Mouse (Mus musculus) liver, embryonic 11.5 days (tissue): ENCODE results near the gene Ccdc194. TPM values are rescaled to one million over a fixed set of nuclear protein-coding genes. Genes with fewer than 3 reads are reported as not detected.

Experiments used
- ATAC-seq: fragments of 200-750 bp; cut with Nextera tagmentation; replicated peaks from 2 replicates; pipeline ENCODE4 v1.8.0; 2017; ENCODE audit warnings: moderate number of reproducible peaks, mild to moderate bottlenecking, moderate TSS enrichment, moderate library complexity; ENCODE audit not compliant: low FRiP score
- DNase-seq: peaks from one replicate; pipeline ENCODE4 v3.0.0-alpha.2; 2017; ENCODE audit warnings: low spot score
- H3K27ac ChIP-seq: fragments of 300-500 bp; sonication (generic); 2 replicates; pipeline ENCODE4 v1.5.1; 2014; ENCODE audit warnings: mild to moderate bottlenecking, low read depth, low read length, control low read depth
- H3K27me3 ChIP-seq: fragments of 300-500 bp; sonication (generic); replicated peaks from 2 replicates; pipeline ENCODE4 v1.6.1; 2014; ENCODE audit warnings: low read length, mixed read lengths; ENCODE audit not compliant: control insufficient read depth, insufficient read depth
- H3K36me3 ChIP-seq: fragments of 300-500 bp; sonication (generic); 2 replicates; pipeline ENCODE4 v1.6.1; 2014; ENCODE audit warnings: mild to moderate bottlenecking, low read length, moderate library complexity, mixed read lengths; ENCODE audit not compliant: control insufficient read depth, insufficient read depth
- H3K4me1 ChIP-seq: fragments of 300-500 bp; sonication (generic); replicated peaks from 2 replicates; pipeline ENCODE4 v1.6.1; 2014; ENCODE audit warnings: low read length, mixed read lengths; ENCODE audit not compliant: control insufficient read depth, insufficient read depth
- H3K4me2 ChIP-seq: fragments of 300-500 bp; sonication (generic); 2 replicates; pipeline ENCODE4 v1.6.1; 2014; ENCODE audit warnings: mild to moderate bottlenecking, control low read depth, moderate library complexity
- H3K4me3 ChIP-seq: fragments of 300-500 bp; sonication (generic); 2 replicates; pipeline ENCODE4 v1.5.1; 2014; ENCODE audit warnings: low read depth, low read length, control low read depth
- H3K9ac ChIP-seq: fragments of 300-500 bp; sonication (generic); 2 replicates; pipeline ENCODE4 v1.6.1; 2014; ENCODE audit warnings: low read depth, low read length, control low read depth
- H3K9me3 ChIP-seq: fragments of 300-500 bp; sonication (generic); 2 replicates; pipeline ENCODE4 v1.6.1; 2016; ENCODE audit warnings: low read length, inconsistent platforms, mixed read lengths; ENCODE audit not compliant: control insufficient read depth
- WGBS: fragments of 180-500 bp; shearing (Covaris S2); extraction: QIAGEN DNeasy Blood & Tissue Kit; methylation state at CpG from one replicate; pipeline ENCODE4 v1.1.7; 2014; 5-methylcytosine and 5-hydroxymethylcytosine counted together
- polyA plus RNA-seq: library from polyadenylated mRNA; unstranded; fragments of >200 nt; fragmentation: Nextera tagmentation; extraction: Ambion mirVana; gene quantifications from 2 replicates; pipeline ENCODE4 v1.2.1, GENCODE M21; 2014

Ccdc194 gene
- polyA plus RNA-seq, 1 experiment from 2014 or later = 0.44 TPM

GRCm38 (mm10) chr8:71496481-71496880 lies 29.0 kb downstream of the Ccdc194 start:
- 40% methylated on average over 11 of the region's 11 CpGs for WGBS
- H3K9me3 ChIP-seq = no peaks in the 10 kb centered on the region
- peaks cover 15% of the 10 kb centered on the region for H3K36me3 ChIP-seq
- H3K27me3 ChIP-seq = no peaks in the 10 kb centered on the region
- H3K4me2 ChIP-seq = no peak overlapping the region
- no peak overlapping the region for H3K9ac ChIP-seq
- peaks cover 21% of the 10 kb centered on the region for H3K4me1 ChIP-seq
- ATAC-seq = peak; percentile 23; the same call in 1 of the 2 replicates
- H3K4me3 ChIP-seq = no peak overlapping the region
- no peak overlapping the region; the same call in 1 of the 2 replicates for H3K27ac ChIP-seq
- no peak for DNase-seq

- H3K27ac ChIP-seq = no peak overlapping the region
- H3K9me3 ChIP-seq = no peaks in the 10 kb centered on the region
- DNase-seq = no peak
- no peaks in the 10 kb centered on the region for H3K27me3 ChIP-seq
- H3K9ac ChIP-seq = no peak overlapping the region
- H3K4me2 ChIP-seq = no peak overlapping the region
- no peak for ATAC-seq
- peaks cover 18% of the 10 kb centered on the region for H3K36me3 ChIP-seq
- WGBS = 90% methylated on average over 5 of the region's 5 CpGs
- no peak overlapping the region for H3K4me3 ChIP-seq
- H3K4me1 ChIP-seq = peaks cover 21% of the 10 kb centered on the region
These were observed 29.7 kb downstream of the Ccdc194 start for GRCm38 (mm10) chr8:71495811-71496210.

GRCm38 (mm10) chr8:71495039-71495438 lies 30.5 kb downstream of the Ccdc194 start:
- H3K9me3 ChIP-seq = no peaks in the 10 kb centered on the region
- ATAC-seq (peak; percentile 57), DNase-seq (peak; percentile 76)
- no peak overlapping the region for H3K4me3 ChIP-seq
- no peak overlapping the region for H3K27ac ChIP-seq
- no peak overlapping the region for H3K4me2 ChIP-seq
- 33% methylated on average over 16 of the region's 16 CpGs for WGBS
- H3K4me1 ChIP-seq = peaks cover 22% of the 10 kb centered on the region
- H3K36me3 ChIP-seq = peaks cover 26% of the 10 kb centered on the region
- H3K27me3 ChIP-seq = no peaks in the 10 kb centered on the region
- no peak overlapping the region for H3K9ac ChIP-seq

- under 1% methylated on average over 22 of the region's 22 CpGs for WGBS
- Histone ChIP-seq H3K36me3 (peaks cover 19% of the 10 kb centered on the region), H3K27ac (peak overlapping the region; percentile 69), H3K4me2 (peak overlapping the region; percentile 90), H3K4me3 (peak overlapping the region; percentile 86), H3K9ac (peak overlapping the region; percentile 66), H3K4me1 (peaks cover 11% of the 10 kb centered on the region), H3K9me3 (no peaks in the 10 kb centered on the region), H3K27me3 (no peaks in the 10 kb centered on the region)
- DNase-seq (peak; percentile 85), ATAC-seq (peak; percentile 78)
These were observed 37.1 kb downstream of the Ccdc194 start for GRCm38 (mm10) chr8:71488454-71488853.

DNA sequence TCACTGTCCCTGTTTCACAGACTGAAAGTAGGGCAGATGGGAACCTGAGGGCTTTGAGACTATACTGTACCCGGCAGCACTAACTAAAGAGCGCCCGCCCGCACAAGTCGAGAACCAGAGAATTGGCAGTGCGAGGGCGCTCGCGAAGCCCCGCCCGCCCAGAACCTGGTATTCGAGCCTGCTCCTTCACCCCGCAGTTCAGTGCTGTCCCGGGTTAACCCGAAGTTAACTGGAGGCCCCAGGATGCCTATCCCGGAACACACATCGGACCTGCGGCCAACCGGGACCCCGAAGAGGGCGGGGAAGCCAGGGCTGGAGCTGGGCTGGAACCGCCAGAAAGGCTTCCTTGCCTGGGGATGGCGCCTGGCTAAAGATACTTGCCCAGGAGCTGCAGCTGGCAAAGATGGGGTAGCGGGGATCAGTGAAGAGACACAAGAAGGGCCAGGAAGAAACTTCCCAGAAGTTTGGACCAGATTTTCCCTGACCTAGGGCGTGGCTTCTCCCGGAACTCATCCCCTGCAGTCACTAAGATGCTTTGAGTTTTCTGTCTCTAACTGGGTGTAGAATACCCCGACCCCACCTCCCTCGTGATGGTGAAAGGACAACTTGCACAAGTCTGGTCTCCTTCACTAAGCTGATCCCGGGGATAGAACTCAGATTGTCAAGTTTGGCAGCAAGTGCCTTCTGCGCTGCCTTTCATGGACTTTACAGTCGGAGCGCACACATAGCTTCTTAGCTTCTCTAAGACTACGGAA lies 37.6 kb downstream of the Ccdc194 start, which contains the start of gene Gtpbp3:
TSS of gene Gtpbp3 (plus strand) at position 413 of the 755 bp plus-strand sequence.
- DNase-seq (peak; percentile 81), ATAC-seq (peak; percentile 27)
- no peaks in the 10 kb centered on the region for H3K27me3 ChIP-seq
- peaks cover 19% of the 10 kb centered on the region for H3K36me3 ChIP-seq
- WGBS = under 1% methylated on average over 33 of the region's 33 CpGs
- H3K4me2 ChIP-seq = peak within 1 kb of the TSS; percentile 90
- no peaks in the 10 kb centered on the region for H3K9me3 ChIP-seq
- H3K4me1 ChIP-seq = peaks cover 11% of the 10 kb centered on the region
- H3K9ac ChIP-seq = peak within 1 kb of the TSS; percentile 66
- peak within 1 kb of the TSS; percentile 69 for H3K27ac ChIP-seq
- H3K4me3 ChIP-seq = peak within 1 kb of the TSS; percentile 86

GRCm38 (mm10) chr8:71486136-71486529 lies 39.4 kb downstream of the Ccdc194 start:
- 26% methylated on average over 7 of the region's 7 CpGs for WGBS
- DNase-seq (no peak), ATAC-seq (no peak)
- H3K4me1 ChIP-seq = peaks cover 11% of the 10 kb centered on the region
- no peak overlapping the region; the same call in 1 of the 2 replicates for H3K4me3 ChIP-seq
- peak overlapping the region; percentile 88 for H3K4me2 ChIP-seq
- H3K36me3 ChIP-seq = peaks cover 10% of the 10 kb centered on the region; the same call in 1 of the 2 replicates
- H3K9me3 ChIP-seq = no peaks in the 10 kb centered on the region
- H3K9ac ChIP-seq = no peak overlapping the region
- no peak overlapping the region for H3K27ac ChIP-seq
- H3K27me3 ChIP-seq = peaks cover 10% of the 10 kb centered on the region

GRCm38 (mm10) chr8:71485142-71486135 lies 40.1 kb downstream of the Ccdc194 start, which contains the start of gene Ano8:
Gene Ano8 (minus strand): TSS chr8:71485963.
- H3K27ac ChIP-seq = 0 out of 2 replicates have a peak within 1 kb of the TSS, but pooled peaks have one; percentile 16
- H3K9me3 ChIP-seq = no peaks in the 10 kb centered on the region
- DNase-seq = peak; percentile 78
- WGBS = 6% methylated on average over 58 of the region's 58 CpGs
- peak within 1 kb of the TSS; percentile 61 for H3K9ac ChIP-seq
- H3K27me3 ChIP-seq = peaks cover 17% of the 10 kb centered on the region
- peak within 1 kb of the TSS; percentile 88 for H3K4me2 ChIP-seq
- H3K4me1 ChIP-seq = peaks cover 17% of the 10 kb centered on the region
- H3K36me3 ChIP-seq = peaks cover 4% of the 10 kb centered on the region; the same call in 1 of the 2 replicates
- H3K4me3 ChIP-seq = peak within 1 kb of the TSS; percentile 63
- peak; percentile 30 for ATAC-seq

- DNase-seq (no peak), ATAC-seq (no peak)
- Histone ChIP-seq H3K9ac (no peak overlapping the region), H3K4me3 (no peak overlapping the region), H3K27me3 (peaks cover 18% of the 10 kb centered on the region), H3K36me3 (no peaks in the 10 kb centered on the region), H3K4me2 (peak overlapping the region; percentile 88; the same call in 1 of the 2 replicates), H3K27ac (no peak overlapping the region), H3K9me3 (no peaks in the 10 kb centered on the region), H3K4me1 (peaks cover 15% of the 10 kb centered on the region)
- 89% methylated on average over 19 of the region's 19 CpGs for WGBS
These were observed 40.8 kb downstream of the Ccdc194 start for GRCm38 (mm10) chr8:71484736-71485135.
